15 mouse cellular contexts compared by ENCODE assay signal in the genomic region with DNA sequence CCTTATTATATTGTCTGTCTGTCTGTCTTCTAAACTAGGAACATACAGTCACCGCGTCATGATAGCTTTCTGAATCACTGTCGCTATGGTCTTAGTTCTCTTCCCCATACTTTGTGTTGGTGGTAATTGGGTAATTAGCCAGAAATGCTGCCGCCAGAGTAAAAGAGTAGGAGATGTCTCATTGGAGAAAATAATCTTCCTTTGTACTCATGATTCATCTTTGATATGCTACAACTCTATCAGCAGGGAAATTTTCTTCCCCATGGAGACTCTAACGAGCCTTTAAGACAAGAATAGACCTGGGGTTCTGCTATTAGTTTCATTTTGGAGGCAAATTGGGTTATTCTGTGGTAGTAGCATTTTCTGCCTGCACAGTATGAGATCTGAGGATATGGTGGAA.
DNase-seq lines count a peak whose midpoint lies in the region; ATAC-seq lines count a peak whose summit lies in the region.
"Had no signal": no experiment of that assay in that cellular context is flagged by ENCODE, and none has a peak within 500 bp of the region (broad histone marks: within the 10 kb centered on the region; RNA-seq: fewer than 3 reads in every experiment).

No protein-coding gene starts in this region.

- H3K9ac ChIP-seq in midbrain, embryonic 16.5 days (ENCODE audit: low read depth, low read length), result no peak overlapping the region
- H3K9ac ChIP-seq in midbrain, embryonic 13.5 days (replicated peaks), result no peak overlapping the region
- no peak overlapping the region for H3K9ac ChIP-seq in embryonic facial prominence, embryonic 12.5 days
- H3K9ac ChIP-seq: liver, embryonic 14.5 days; neural tube, embryonic 12.5 days; stomach, embryonic 15.5 days had no signal

- 52% methylated on average over 5 of the region's 5 CpGs for WGBS in midbrain, embryonic 16.5 days
- 60% methylated on average over 5 of the region's 5 CpGs for WGBS in midbrain, embryonic 13.5 days
- 45% methylated on average over 5 of the region's 5 CpGs for WGBS in embryonic facial prominence, embryonic 12.5 days
- 79% methylated on average over 5 of the region's 5 CpGs for WGBS in limb, embryonic 10.5 days

- no peak overlapping the region for H3K4me3 ChIP-seq in midbrain, embryonic 16.5 days (ENCODE audit: low read depth, low read length)
- no peak overlapping the region for H3K4me3 ChIP-seq in midbrain, embryonic 13.5 days (replicated peaks)
- no peak overlapping the region for H3K4me3 ChIP-seq in embryonic facial prominence, embryonic 12.5 days
- no peak overlapping the region for H3K4me3 ChIP-seq in limb, embryonic 10.5 days
- H3K4me3 ChIP-seq: neural tube, embryonic 12.5 days; stomach, embryonic 15.5 days had no signal

- H3K27ac ChIP-seq in midbrain, embryonic 16.5 days (ENCODE audit: low read length), result peak overlapping the region; percentile 32; the same call in 1 of the 2 replicates
- H3K27ac ChIP-seq in midbrain, embryonic 13.5 days, result no peak overlapping the region
- peak overlapping the region; percentile 65 for H3K27ac ChIP-seq in embryonic facial prominence, embryonic 12.5 days
- H3K27ac ChIP-seq in limb, embryonic 10.5 days, result peak overlapping the region; percentile 19; the same call in 1 of the 2 replicates
- H3K27ac ChIP-seq: liver, embryonic 14.5 days; neural tube, embryonic 12.5 days; stomach, embryonic 15.5 days had no signal

- H3K4me2 ChIP-seq in midbrain, embryonic 16.5 days (ENCODE audit: low read length), result no peak overlapping the region
- H3K4me2 ChIP-seq in midbrain, embryonic 13.5 days (replicated peaks), result no peak overlapping the region
- 0 out of 2 replicates have a peak overlapping the region, but pooled peaks have one; percentile 15 for H3K4me2 ChIP-seq in embryonic facial prominence, embryonic 12.5 days (replicated peaks)
- H3K4me2 ChIP-seq: heart, embryonic 11.5 days; neural tube, embryonic 12.5 days; stomach, embryonic 15.5 days had no signal

- H3K4me1 ChIP-seq in midbrain, embryonic 16.5 days (ENCODE audit: control insufficient read depth, insufficient read depth, low read length), result peaks cover 19% of the 10 kb centered on the region
- peaks cover 32% of the 10 kb centered on the region for H3K4me1 ChIP-seq in midbrain, embryonic 13.5 days (replicated peaks)
- H3K4me1 ChIP-seq in embryonic facial prominence, embryonic 12.5 days, result peaks cover 45% of the 10 kb centered on the region
- H3K4me1 ChIP-seq in limb, embryonic 10.5 days, result peaks cover 50% of the 10 kb centered on the region

- no peaks in the 10 kb centered on the region for H3K27me3 ChIP-seq in midbrain, embryonic 16.5 days (ENCODE audit: control insufficient read depth, insufficient read depth, low read depth, low read length)
- H3K27me3 ChIP-seq in midbrain, embryonic 13.5 days, result no peaks in the 10 kb centered on the region
- no peaks in the 10 kb centered on the region for H3K27me3 ChIP-seq in embryonic facial prominence, embryonic 12.5 days
- H3K27me3 ChIP-seq in limb, embryonic 10.5 days (ENCODE audit: low read depth, poor library complexity, severe bottlenecking), result no peaks in the 10 kb centered on the region
- H3K27me3 ChIP-seq: neural tube, embryonic 12.5 days; stomach, embryonic 15.5 days had no signal

- H3K9me3 ChIP-seq in midbrain, embryonic 16.5 days (replicated peaks; ENCODE audit: control insufficient read depth, low read length, poor library complexity, severe bottlenecking), result no peaks in the 10 kb centered on the region
- no peaks in the 10 kb centered on the region for H3K9me3 ChIP-seq in midbrain, embryonic 13.5 days
- no peaks in the 10 kb centered on the region for H3K9me3 ChIP-seq in embryonic facial prominence, embryonic 12.5 days
- H3K9me3 ChIP-seq in limb, embryonic 10.5 days (replicated peaks), result no peaks in the 10 kb centered on the region
- H3K9me3 ChIP-seq: neural tube, embryonic 12.5 days; stomach, embryonic 15.5 days had no signal

- DNase-seq in frontal cortex, postnatal 14 days (ENCODE audit: low spot score in 2 of 2), result no peak
- no peak for DNase-seq in limb, embryonic 10.5 days (ENCODE audit: low spot score)
- DNase-seq in kidney, postnatal 4 days, result no peak
- DNase-seq in kidney, adult 11 months, result no peak
- DNase-seq: adrenal gland, adult 2 months; kidney, postnatal 14 days had no signal

- H3K36me3 ChIP-seq in midbrain, embryonic 16.5 days (ENCODE audit: control insufficient read depth, insufficient read depth, low read length), result no peaks in the 10 kb centered on the region
- no peaks in the 10 kb centered on the region for H3K36me3 ChIP-seq in midbrain, embryonic 13.5 days
- H3K36me3 ChIP-seq in embryonic facial prominence, embryonic 12.5 days, result no peaks in the 10 kb centered on the region
- no peaks in the 10 kb centered on the region for H3K36me3 ChIP-seq in limb, embryonic 10.5 days
- H3K36me3 ChIP-seq: neural tube, embryonic 12.5 days; stomach, embryonic 15.5 days had no signal

- ATAC-seq in frontal cortex, adult (ENCODE audit: low TSS enrichment), result 0 out of 2 replicates have a peak, but pooled peaks have one; percentile 20
- ATAC-seq in midbrain, embryonic 16.5 days, result no peak
- no peak for ATAC-seq in midbrain, embryonic 13.5 days
- no peak for ATAC-seq in embryonic facial prominence, embryonic 12.5 days (ENCODE audit: insufficient number of reproducible peaks, insufficient read depth, low FRiP score, low TSS enrichment)
- ATAC-seq: intestine, postnatal 0 days had no signal
